Mouse (Mus musculus): ENCODE measurements around the gene Pde10a. TPM values are rescaled to one million over a fixed set of nuclear protein-coding genes. Genes with fewer than 3 reads are reported as not detected.

Pde10a gene
- polyA plus RNA-seq, 1 experiment from 2014 or later, result 1.9 TPM

GRCm38 (mm10) chr17:8508305-8509141 lies 16.6 kb upstream of the Pde10a start:
- under 1% methylated on average over 15 of the region's 16 CpGs for WGBS
- Histone ChIP-seq H3K9ac (ENCODE audit: low read length) (peak overlapping the region; percentile 48), H3K27me3 (ENCODE audit: control insufficient read depth, insufficient read depth, low read length) (no peaks in the 10 kb centered on the region), H3K4me1 (ENCODE audit: control insufficient read depth, insufficient read depth, low read length) (peaks cover 18% of the 10 kb centered on the region), H3K4me2 (ENCODE audit: low read depth, low read length) (peak overlapping the region; percentile 63), H3K9me3 (replicated peaks; ENCODE audit: control insufficient read depth, low read length) (no peaks in the 10 kb centered on the region), H3K36me3 (ENCODE audit: control insufficient read depth, insufficient read depth) (no peaks in the 10 kb centered on the region), H3K4me3 (ENCODE audit: low read length) (peak overlapping the region; percentile 40), H3K27ac (ENCODE audit: low read length) (no peak overlapping the region)
- peak; percentile 76 for ATAC-seq (replicated peaks; ENCODE audit: extremely low read depth, insufficient read depth, low FRiP score)

GRCm38 (mm10) chr17:8516006-8516405 lies 9.2 kb upstream of the Pde10a start:
- Histone ChIP-seq H3K4me1 (ENCODE audit: control insufficient read depth, insufficient read depth, low read length) (no peaks in the 10 kb centered on the region), H3K27ac (ENCODE audit: low read length) (no peak overlapping the region), H3K27me3 (ENCODE audit: control insufficient read depth, insufficient read depth, low read length) (peaks cover 2% of the 10 kb centered on the region; the same call in 1 of the 2 replicates), H3K9me3 (replicated peaks; ENCODE audit: control insufficient read depth, low read length) (no peaks in the 10 kb centered on the region), H3K4me2 (ENCODE audit: low read depth, low read length) (no peak overlapping the region), H3K4me3 (ENCODE audit: low read length) (no peak overlapping the region), H3K9ac (ENCODE audit: low read length) (no peak overlapping the region), H3K36me3 (ENCODE audit: control insufficient read depth, insufficient read depth) (no peaks in the 10 kb centered on the region)
- 72% methylated on average over 6 of the region's 6 CpGs for WGBS
- ATAC-seq (replicated peaks; ENCODE audit: extremely low read depth, insufficient read depth, low FRiP score), result no peak

GRCm38 (mm10) chr17:8523986-8524385 lies 1.2 kb upstream of the Pde10a start:
- Histone ChIP-seq H3K4me3 (ENCODE audit: low read length) (peak overlapping the region; percentile 60), H3K27me3 (ENCODE audit: control insufficient read depth, insufficient read depth, low read length) (peaks cover 29% of the 10 kb centered on the region), H3K4me2 (ENCODE audit: low read depth, low read length) (peak overlapping the region; percentile 78), H3K9me3 (replicated peaks; ENCODE audit: control insufficient read depth, low read length) (no peaks in the 10 kb centered on the region), H3K9ac (ENCODE audit: low read length) (peak overlapping the region; percentile 67), H3K27ac (ENCODE audit: low read length) (no peak overlapping the region), H3K4me1 (ENCODE audit: control insufficient read depth, insufficient read depth, low read length) (peaks cover 8% of the 10 kb centered on the region), H3K36me3 (ENCODE audit: control insufficient read depth, insufficient read depth) (no peaks in the 10 kb centered on the region)
- no peak; the same call in 1 of the 2 replicates for ATAC-seq (replicated peaks; ENCODE audit: extremely low read depth, insufficient read depth, low FRiP score)
- 19% methylated on average over 3 of the region's 3 CpGs for WGBS

- Histone ChIP-seq H3K27me3 (ENCODE audit: control insufficient read depth, insufficient read depth, low read length) (peaks cover 29% of the 10 kb centered on the region), H3K4me2 (ENCODE audit: low read depth, low read length) (peak overlapping the region; percentile 78), H3K9me3 (replicated peaks; ENCODE audit: control insufficient read depth, low read length) (no peaks in the 10 kb centered on the region), H3K4me1 (ENCODE audit: control insufficient read depth, insufficient read depth, low read length) (peaks cover 8% of the 10 kb centered on the region), H3K36me3 (ENCODE audit: control insufficient read depth, insufficient read depth) (no peaks in the 10 kb centered on the region), H3K9ac (ENCODE audit: low read length) (peak overlapping the region; percentile 67), H3K4me3 (ENCODE audit: low read length) (peak overlapping the region; percentile 60), H3K27ac (ENCODE audit: low read length) (no peak overlapping the region)
- ATAC-seq (replicated peaks; ENCODE audit: extremely low read depth, insufficient read depth, low FRiP score), result peak; percentile 87
- under 1% methylated on average over 45 of the region's 45 CpGs for WGBS
Measured at GRCm38 (mm10) chr17:8524387-8525165, 596 bp upstream of the Pde10a start.

GRCm38 (mm10) chr17:8525971-8526740 lies 984 bp downstream of the Pde10a start:
- ATAC-seq (replicated peaks; ENCODE audit: extremely low read depth, insufficient read depth, low FRiP score), result no peak
- peaks cover 29% of the 10 kb centered on the region for H3K27me3 ChIP-seq (ENCODE audit: control insufficient read depth, insufficient read depth, low read length)
- peak overlapping the region; percentile 78 for H3K4me2 ChIP-seq (ENCODE audit: low read depth, low read length)
- H3K27ac ChIP-seq (ENCODE audit: low read length), result no peak overlapping the region
- peak overlapping the region; percentile 60 for H3K4me3 ChIP-seq (ENCODE audit: low read length)
- H3K9ac ChIP-seq (ENCODE audit: low read length), result no peak overlapping the region
- H3K9me3 ChIP-seq (replicated peaks; ENCODE audit: control insufficient read depth, low read length), result no peaks in the 10 kb centered on the region
- 4% methylated on average over 21 of the region's 21 CpGs for WGBS
- H3K36me3 ChIP-seq (ENCODE audit: control insufficient read depth, insufficient read depth), result no peaks in the 10 kb centered on the region
- peaks cover 8% of the 10 kb centered on the region for H3K4me1 ChIP-seq (ENCODE audit: control insufficient read depth, insufficient read depth, low read length)

GRCm38 (mm10) chr17:8526815-8527261 lies 1.7 kb downstream of the Pde10a start:
- Histone ChIP-seq H3K9ac (ENCODE audit: low read length) (no peak overlapping the region), H3K36me3 (ENCODE audit: control insufficient read depth, insufficient read depth) (no peaks in the 10 kb centered on the region), H3K4me1 (ENCODE audit: control insufficient read depth, insufficient read depth, low read length) (peaks cover 8% of the 10 kb centered on the region), H3K4me3 (ENCODE audit: low read length) (no peak overlapping the region), H3K9me3 (replicated peaks; ENCODE audit: control insufficient read depth, low read length) (no peaks in the 10 kb centered on the region), H3K27ac (ENCODE audit: low read length) (no peak overlapping the region), H3K4me2 (ENCODE audit: low read depth, low read length) (no peak overlapping the region; the same call in 1 of the 2 replicates), H3K27me3 (ENCODE audit: control insufficient read depth, insufficient read depth, low read length) (peaks cover 29% of the 10 kb centered on the region)
- WGBS, result 18% methylated on average over 8 of the region's 9 CpGs
- ATAC-seq (replicated peaks; ENCODE audit: extremely low read depth, insufficient read depth, low FRiP score), result no peak

- Histone ChIP-seq H3K27me3 (ENCODE audit: control insufficient read depth, insufficient read depth, low read length) (peaks cover 20% of the 10 kb centered on the region), H3K36me3 (ENCODE audit: control insufficient read depth, insufficient read depth) (no peaks in the 10 kb centered on the region), H3K4me2 (ENCODE audit: low read depth, low read length) (no peak overlapping the region), H3K4me1 (ENCODE audit: control insufficient read depth, insufficient read depth, low read length) (peaks cover 8% of the 10 kb centered on the region), H3K4me3 (ENCODE audit: low read length) (no peak overlapping the region), H3K9me3 (replicated peaks; ENCODE audit: control insufficient read depth, low read length) (no peaks in the 10 kb centered on the region), H3K27ac (ENCODE audit: low read length) (no peak overlapping the region), H3K9ac (ENCODE audit: low read length) (no peak overlapping the region)
- no peak for ATAC-seq (replicated peaks; ENCODE audit: extremely low read depth, insufficient read depth, low FRiP score)
- 72% methylated on average over 3 of the region's 3 CpGs for WGBS
Measured at GRCm38 (mm10) chr17:8528641-8529040, 3.5 kb downstream of the Pde10a start.

- H3K9me3 ChIP-seq (replicated peaks; ENCODE audit: control insufficient read depth, low read length), result no peaks in the 10 kb centered on the region
- ATAC-seq (replicated peaks; ENCODE audit: extremely low read depth, insufficient read depth, low FRiP score), result no peak
- H3K27me3 ChIP-seq (ENCODE audit: control insufficient read depth, insufficient read depth, low read length), result no peaks in the 10 kb centered on the region
- no peak overlapping the region for H3K4me3 ChIP-seq (ENCODE audit: low read length)
- no peaks in the 10 kb centered on the region for H3K4me1 ChIP-seq (ENCODE audit: control insufficient read depth, insufficient read depth, low read length)
- no peak overlapping the region for H3K4me2 ChIP-seq (ENCODE audit: low read depth, low read length)
- H3K9ac ChIP-seq (ENCODE audit: low read length), result no peak overlapping the region
- H3K27ac ChIP-seq (ENCODE audit: low read length), result no peak overlapping the region
- WGBS, result 70% methylated on average over 4 of the region's 4 CpGs
- H3K36me3 ChIP-seq (ENCODE audit: control insufficient read depth, insufficient read depth), result no peaks in the 10 kb centered on the region
Measured at GRCm38 (mm10) chr17:8532609-8533008, 7.4 kb downstream of the Pde10a start.
